Mouse (Mus musculus) ovary, postnatal 10 days (tissue): Measurements from ENCODE around the gene Csf2rb2.
"Not testable (repeated sequence)": the region's sequence is repeated elsewhere in the genome, so short reads cannot be mapped to it uniquely, and the experiment has no call there.

Experiments used
- DNase-seq: peaks from one replicate; pipeline ENCODE4 v3.0.0; 2022; ENCODE audit warnings: low spot score

Csf2rb2 gene

DNA sequence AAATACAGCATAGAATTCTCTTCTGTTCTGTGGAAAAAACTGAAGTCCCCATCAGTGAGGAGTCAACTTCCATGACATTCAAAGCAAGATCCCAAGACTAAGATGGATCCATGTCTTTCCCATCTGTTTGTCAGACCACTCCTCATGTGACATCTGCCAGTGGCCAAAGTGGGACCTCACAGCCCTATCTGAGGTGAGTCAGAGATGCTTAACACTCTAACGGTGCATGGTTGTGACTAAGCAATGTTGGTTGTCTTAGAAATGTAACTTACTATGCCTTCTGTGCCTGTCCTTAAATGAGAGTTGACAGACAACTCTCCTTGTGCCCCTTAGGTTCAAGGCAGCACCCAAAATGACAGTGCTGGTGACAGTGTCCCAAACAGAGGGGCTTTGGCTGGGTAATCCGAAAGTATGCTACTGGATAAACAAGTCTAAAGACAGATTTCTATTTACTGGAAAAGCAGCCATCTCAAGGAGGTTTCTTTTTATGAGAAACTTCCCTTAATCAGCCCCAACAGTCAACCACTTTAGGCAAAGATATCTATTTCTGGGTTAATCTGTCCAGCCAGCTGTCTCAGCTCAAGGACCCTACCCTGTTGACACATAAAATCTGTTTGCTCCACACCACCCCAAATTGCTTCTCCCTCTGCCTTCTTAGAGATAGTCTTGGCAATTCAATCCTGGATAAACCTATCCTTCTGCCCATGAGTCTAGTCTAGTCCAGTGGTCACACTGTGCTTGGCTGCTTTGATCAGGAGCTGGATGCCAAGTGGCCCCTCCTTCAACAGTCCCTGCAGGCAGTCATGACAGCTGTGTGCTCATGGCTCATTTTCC is 13.0 kb upstream of the Csf2rb2 start:
- not testable (repeated sequence) for DNase-seq

GRCm38 (mm10) chr15:78313659-78314058 is 8.1 kb upstream of the Csf2rb2 start:
- DNase-seq, result not testable (repeated sequence)

- not testable (repeated sequence) for DNase-seq
These were observed 7.1 kb upstream of the Csf2rb2 start for GRCm38 (mm10) chr15:78312421-78313233.

GRCm38 (mm10) chr15:78310971-78311370 is 5.5 kb upstream of the Csf2rb2 start:
- no peak for DNase-seq

- no peak for DNase-seq
These were observed 4.3 kb upstream of the Csf2rb2 start for GRCm38 (mm10) chr15:78309865-78310264.

DNA sequence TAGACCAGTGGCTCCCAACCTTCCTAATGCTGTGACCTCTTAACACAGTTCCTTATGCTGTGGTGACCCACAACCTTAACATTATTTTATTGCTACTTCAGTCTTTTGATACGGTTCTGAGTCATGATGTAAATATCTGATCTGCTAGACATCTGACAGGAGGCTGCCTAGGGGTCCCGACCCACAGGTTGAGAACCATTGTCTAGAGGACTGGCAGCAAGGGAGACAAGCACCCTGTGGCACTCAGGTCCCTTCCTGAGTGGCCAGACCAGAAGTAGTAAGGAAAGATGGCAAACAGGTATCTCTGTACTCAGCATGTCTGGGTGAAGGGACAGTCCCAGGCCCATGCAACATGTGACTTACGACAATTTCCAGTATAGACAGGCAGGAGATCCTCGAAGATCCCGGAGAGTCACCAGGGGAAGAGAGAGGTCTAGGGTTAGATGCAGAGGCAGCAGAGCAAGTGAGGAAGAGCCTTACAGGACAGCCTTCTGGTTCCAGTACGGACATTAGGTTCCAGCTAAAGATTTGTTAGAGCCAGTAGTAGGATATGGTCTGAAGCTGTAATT is 1.8 kb downstream of the Csf2rb2 start:
- no peak for DNase-seq

- no peak for DNase-seq
These were observed 2.8 kb downstream of the Csf2rb2 start for GRCm38 (mm10) chr15:78302718-78303117.

DNA sequence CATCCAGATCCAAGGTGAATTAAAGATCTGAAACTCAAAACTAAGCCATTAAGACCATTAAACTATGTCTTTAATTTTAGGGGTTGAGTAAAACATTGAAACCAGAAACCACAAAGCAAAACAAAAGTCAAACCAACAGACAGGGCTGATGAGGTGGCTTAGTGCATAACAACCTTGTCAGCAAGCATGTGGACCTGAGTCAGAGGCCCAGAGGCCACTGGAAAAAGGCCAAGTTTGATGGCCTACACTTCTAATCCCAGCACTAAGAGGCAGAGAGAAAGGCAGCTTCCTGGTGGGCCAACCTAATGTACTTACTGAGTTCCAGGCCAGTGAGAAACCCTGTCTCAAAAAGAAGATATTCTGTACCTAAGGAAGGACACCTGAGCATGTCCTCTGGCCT is 4.7 kb downstream of the Csf2rb2 start:
- DNase-seq, result no peak

- DNase-seq, result no peak
These were observed 5.9 kb downstream of the Csf2rb2 start for GRCm38 (mm10) chr15:78299641-78300040.

GRCm38 (mm10) chr15:78298558-78298957 is 7.0 kb downstream of the Csf2rb2 start:
- no peak for DNase-seq

- no peak for DNase-seq
These were observed 11.8 kb downstream of the Csf2rb2 start for GRCm38 (mm10) chr15:78293716-78294115.

DNA sequence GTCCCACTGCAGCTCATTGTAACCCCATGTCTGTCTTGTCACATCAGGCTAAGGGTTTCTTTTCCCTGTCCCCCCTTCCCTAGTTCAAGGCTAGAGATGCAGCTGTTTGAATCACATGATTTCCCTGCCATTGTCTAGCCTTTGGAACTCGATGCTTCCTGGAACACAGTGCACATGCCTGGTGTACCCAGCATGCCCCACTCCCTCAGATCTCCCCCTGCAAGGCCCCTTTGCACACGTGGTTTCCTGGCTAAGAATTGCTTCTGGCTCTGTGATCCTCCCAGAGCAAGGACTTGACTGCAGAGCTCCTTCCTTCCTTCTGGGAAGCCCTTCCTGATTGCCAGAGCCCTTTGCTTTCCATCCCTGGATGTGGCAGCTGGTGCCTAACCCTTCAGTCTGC is 12.3 kb downstream of the Csf2rb2 start:
- DNase-seq, result not testable (repeated sequence)

- not testable (repeated sequence) for DNase-seq
These were observed 15.7 kb downstream of the Csf2rb2 start for GRCm38 (mm10) chr15:78289775-78290174.

GRCm38 (mm10) chr15:78287941-78288340 is 17.6 kb downstream of the Csf2rb2 start:
- DNase-seq, result no peak

DNA sequence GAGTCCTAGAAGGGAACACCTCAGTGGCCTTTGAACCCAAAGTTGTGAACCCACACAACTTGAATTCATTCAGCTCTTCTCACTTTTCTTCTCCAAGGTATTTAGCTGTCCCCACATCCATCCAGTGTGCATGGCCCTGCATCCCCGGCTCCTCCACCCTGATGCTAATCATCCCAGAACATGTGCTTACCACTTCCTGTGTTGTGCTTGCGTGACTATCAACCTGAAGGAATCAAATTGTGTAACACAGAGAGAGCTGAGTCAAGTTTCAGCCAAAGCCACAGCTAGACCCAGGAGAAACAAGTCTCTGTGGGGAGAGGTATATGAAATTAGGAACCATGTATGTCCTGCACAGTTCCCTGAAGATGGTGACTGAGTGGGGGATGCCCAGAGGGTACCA is 27.2 kb downstream of the Csf2rb2 start:
- no peak for DNase-seq

DNA sequence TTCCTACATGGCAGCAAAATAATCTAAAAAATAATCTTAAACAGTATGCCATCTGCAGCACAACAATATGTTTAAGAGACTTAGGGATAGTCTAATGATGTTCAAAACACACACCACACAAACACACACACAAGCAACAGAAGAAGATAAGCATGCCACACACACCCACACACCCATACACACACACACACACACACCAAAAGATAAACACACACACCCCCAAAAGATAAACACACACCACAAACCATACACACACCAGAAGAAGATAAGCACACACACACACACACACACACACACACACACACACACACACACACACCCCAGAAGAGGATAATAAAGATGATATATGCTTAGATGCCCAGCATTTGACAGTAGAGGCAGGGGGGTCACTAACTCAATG is 34.3 kb downstream of the Csf2rb2 start:
- DNase-seq, result no peak

GRCm38 (mm10) chr15:78267865-78268264 is 37.7 kb downstream of the Csf2rb2 start:
- no peak for DNase-seq

- DNase-seq, result no peak
These were observed 38.1 kb downstream of the Csf2rb2 start for GRCm38 (mm10) chr15:78267441-78267840.

GRCm38 (mm10) chr15:78263286-78263685 is 42.2 kb downstream of the Csf2rb2 start:
- DNase-seq, result no peak

- DNase-seq, result no peak
These were observed 44.7 kb downstream of the Csf2rb2 start for GRCm38 (mm10) chr15:78260668-78261333.

GRCm38 (mm10) chr15:78258246-78258865 is 47.2 kb downstream of the Csf2rb2 start:
- DNase-seq, result no peak
